ENCODE assay signal across 7 mouse cellular contexts in the genomic region with DNA sequence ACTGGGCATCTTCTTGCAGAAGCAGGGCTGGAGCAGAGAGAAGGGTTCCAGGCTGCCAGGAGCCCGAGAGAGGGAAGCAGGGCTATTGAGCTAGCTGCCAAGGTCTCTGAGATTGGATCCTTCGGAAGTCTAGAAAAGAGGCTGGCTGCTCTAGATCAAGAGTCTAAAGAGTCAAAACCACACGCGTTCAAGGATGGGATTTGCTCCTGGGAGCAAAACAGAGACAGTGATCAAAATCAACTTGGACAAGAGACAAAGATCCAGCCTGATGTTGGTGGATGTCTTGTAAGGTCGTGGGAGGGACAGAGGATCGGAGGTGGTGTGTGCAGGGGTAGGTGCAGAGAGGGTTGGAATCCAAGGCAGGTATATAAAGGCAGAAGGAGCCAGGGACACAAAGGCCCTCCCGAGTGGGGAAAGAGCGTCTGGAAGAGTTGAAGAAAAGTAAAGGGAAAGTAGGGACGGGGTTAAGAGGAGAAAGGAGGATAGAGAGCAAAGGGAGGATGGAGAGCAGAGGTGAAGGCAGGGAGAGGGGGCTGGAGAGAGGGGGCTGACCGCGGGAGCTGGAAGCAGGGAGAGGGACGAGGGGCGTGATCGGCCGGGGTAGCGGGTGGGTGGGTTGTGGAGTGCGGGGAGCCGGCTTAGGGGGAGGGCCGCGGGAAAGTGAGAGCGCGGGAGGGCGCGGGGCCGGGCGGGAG. TPM values are rescaled to one million over a fixed set of nuclear protein-coding genes. Genes with fewer than 3 reads are reported as not detected.
DNase-seq lines count a peak whose midpoint lies in the region; ATAC-seq lines count a peak whose summit lies in the region.

No protein-coding gene starts in this region.

- peak overlapping the region; percentile 75 for H3K9ac ChIP-seq in lung, embryonic 16.5 days (ENCODE audit: low read length)
- peak overlapping the region; percentile 70 for H3K9ac ChIP-seq in embryonic facial prominence, embryonic 14.5 days (ENCODE audit: low read depth, low read length)
- H3K9ac ChIP-seq in limb, embryonic 11.5 days (ENCODE audit: low read length): peak overlapping the region; percentile 70
- H3K9ac ChIP-seq in stomach, embryonic 15.5 days: no peak overlapping the region

- H3K27ac ChIP-seq in lung, embryonic 16.5 days (ENCODE audit: low read length): no peak overlapping the region
- no peak overlapping the region for H3K27ac ChIP-seq in embryonic facial prominence, embryonic 14.5 days (replicated peaks; ENCODE audit: low read depth, low read length)
- H3K27ac ChIP-seq in limb, embryonic 11.5 days (replicated peaks; ENCODE audit: low read depth, low read length): no peak overlapping the region
- no peak overlapping the region for H3K27ac ChIP-seq in stomach, embryonic 15.5 days

- DNase-seq in lung, postnatal 10 days: no peak
- DNase-seq in embryonic facial prominence, embryonic 14.5 days (ENCODE audit: low spot score): no peak
- peak; percentile 36 for DNase-seq in limb, embryonic 11.5 days (ENCODE audit: low spot score)
- DNase-seq in testis, postnatal 14 days (ENCODE audit: low spot score): no peak
- DNase-seq in gastrocnemius, adult 8-10 months (ENCODE audit: low spot score in 2 of 2): no peak

- no peaks in the 10 kb centered on the region for H3K9me3 ChIP-seq in lung, embryonic 16.5 days (ENCODE audit: control insufficient read depth, low read length)
- H3K9me3 ChIP-seq in embryonic facial prominence, embryonic 14.5 days (ENCODE audit: control insufficient read depth, low read length): no peaks in the 10 kb centered on the region
- H3K9me3 ChIP-seq in limb, embryonic 11.5 days (ENCODE audit: control insufficient read depth, low read length): no peaks in the 10 kb centered on the region
- H3K9me3 ChIP-seq in stomach, embryonic 15.5 days: no peaks in the 10 kb centered on the region

- H3K36me3 ChIP-seq in lung, embryonic 16.5 days (ENCODE audit: control insufficient read depth, insufficient read depth, low read length): no peaks in the 10 kb centered on the region
- no peaks in the 10 kb centered on the region for H3K36me3 ChIP-seq in embryonic facial prominence, embryonic 14.5 days (ENCODE audit: control insufficient read depth, insufficient read depth, low read length)
- no peaks in the 10 kb centered on the region for H3K36me3 ChIP-seq in limb, embryonic 11.5 days (ENCODE audit: control insufficient read depth, insufficient read depth, low read length)
- H3K36me3 ChIP-seq in stomach, embryonic 15.5 days: no peaks in the 10 kb centered on the region

- ATAC-seq in lung, embryonic 16.5 days (ENCODE audit: low read depth): no peak
- no peak for ATAC-seq in embryonic facial prominence, embryonic 14.5 days (ENCODE audit: low read depth)
- 0 out of 2 replicates have a peak, but pooled peaks have one; percentile 23 for ATAC-seq in limb, embryonic 11.5 days (ENCODE audit: insufficient number of reproducible peaks, low FRiP score, low TSS enrichment, low read depth)
- 0 out of 2 replicates have a peak, but pooled peaks have one; percentile 53 for ATAC-seq in stomach, embryonic 15.5 days (ENCODE audit: insufficient read depth, low FRiP score, low read depth)

- peak overlapping the region; percentile 78 for H3K4me3 ChIP-seq in lung, embryonic 16.5 days (ENCODE audit: low read length)
- H3K4me3 ChIP-seq in embryonic facial prominence, embryonic 14.5 days (ENCODE audit: low read depth, low read length): peak overlapping the region; percentile 68
- peak overlapping the region; percentile 71 for H3K4me3 ChIP-seq in limb, embryonic 11.5 days (ENCODE audit: low read depth, low read length)
- peak overlapping the region; percentile 60 for H3K4me3 ChIP-seq in stomach, embryonic 15.5 days (replicated peaks)

- H3K4me1 ChIP-seq in lung, embryonic 16.5 days (replicated peaks; ENCODE audit: control insufficient read depth, insufficient read depth, low read length): peaks cover 3% of the 10 kb centered on the region; the same call in 1 of the 2 replicates
- H3K4me1 ChIP-seq in embryonic facial prominence, embryonic 14.5 days (ENCODE audit: control insufficient read depth, insufficient read depth, low read length): no peaks in the 10 kb centered on the region
- no peaks in the 10 kb centered on the region for H3K4me1 ChIP-seq in limb, embryonic 11.5 days (ENCODE audit: control insufficient read depth, insufficient read depth, low read length)
- peaks cover 5% of the 10 kb centered on the region; the same call in 1 of the 2 replicates for H3K4me1 ChIP-seq in stomach, embryonic 15.5 days

- 15% methylated on average over 14 of the region's 26 CpGs for WGBS in lung, embryonic 16.5 days
- 12% methylated on average over 11 of the region's 26 CpGs for WGBS in embryonic facial prominence, embryonic 14.5 days
- WGBS in limb, embryonic 11.5 days: 3% methylated on average over 21 of the region's 26 CpGs
- 10% methylated on average over 25 of the region's 26 CpGs for WGBS in stomach, embryonic 15.5 days

- peak overlapping the region; percentile 99 for H3K4me2 ChIP-seq in lung, embryonic 16.5 days (ENCODE audit: low read depth, low read length)
- H3K4me2 ChIP-seq in embryonic facial prominence, embryonic 14.5 days (ENCODE audit: low read depth, low read length): peak overlapping the region; percentile 100
- H3K4me2 ChIP-seq in limb, embryonic 11.5 days (ENCODE audit: low read depth, severe bottlenecking): peak overlapping the region; percentile 99
- peak overlapping the region; percentile 100 for H3K4me2 ChIP-seq in stomach, embryonic 15.5 days

- H3K27me3 ChIP-seq in lung, embryonic 16.5 days (ENCODE audit: control insufficient read depth, insufficient read depth, low read depth, low read length): peaks cover 20% of the 10 kb centered on the region
- peaks cover 41% of the 10 kb centered on the region for H3K27me3 ChIP-seq in embryonic facial prominence, embryonic 14.5 days (replicated peaks; ENCODE audit: control insufficient read depth, insufficient read depth, low read length)
- peaks cover 8% of the 10 kb centered on the region; the same call in 1 of the 2 replicates for H3K27me3 ChIP-seq in limb, embryonic 11.5 days (ENCODE audit: control insufficient read depth, insufficient read depth, low read length)
- H3K27me3 ChIP-seq in stomach, embryonic 15.5 days (replicated peaks): peaks cover 21% of the 10 kb centered on the region

RNA-seq across cellular contexts. Expression of gene Tmem178, which starts 0.5 kb away (rescaled TPM):
- 15.2 and 15.8 TPM in 2 replicates for polyA plus RNA-seq in lung, embryonic 16.5 days (2015; fragmentation: Nextera tagmentation; extraction: Ambion mirVana)
- 4.5 and 6.4 TPM in 2 replicates for polyA plus RNA-seq in embryonic facial prominence, embryonic 14.5 days (2014; fragmentation: Nextera tagmentation; extraction: Ambion mirVana)
- 5.3 and 6.9 TPM in 2 replicates for polyA plus RNA-seq in limb, embryonic 11.5 days (2014; fragmentation: Nextera tagmentation; extraction: Ambion mirVana)
- polyA plus RNA-seq in stomach, embryonic 15.5 days (2015; fragmentation: Nextera tagmentation; extraction: Ambion mirVana): 3.5 and 4.2 TPM in 2 replicates
- total RNA-seq in gastrocnemius, adult 8-10 months (2022): under 1 TPM; 0.22 to 0.67 (median 0.34) TPM

Comparison
In these comparisons a context has a peak if more than half of its experiments do, and no peak if none do; other contexts are left out.
1. ATAC-seq: peak in limb, embryonic 11.5 days (single experiment) and stomach, embryonic 15.5 days (single experiment); none in lung, embryonic 16.5 days (single experiment) and embryonic facial prominence, embryonic 14.5 days (single experiment).
2. Peak in every context shown above with its lines, with median percentiles within 50 percentile points of each other: H3K4me2 ChIP-seq and H3K4me3 ChIP-seq.